Mouse (Mus musculus): Measurements from ENCODE around the gene Scgb1c1.

Gene Scgb1c1

GRCm38 (mm10) chr7:140844905-140845665, at the start of gene Scgb1c1:
Gene Scgb1c1 (plus strand): TSS chr7:140845547.
- peak; percentile 97 for DNase-seq

- peak; percentile 61 for DNase-seq
Observed at GRCm38 (mm10) chr7:140797619-140798018, 47.7 kb upstream of the Scgb1c1 start.

GRCm38 (mm10) chr7:140798212-140798611, 47.1 kb upstream of the Scgb1c1 start:
- DNase-seq: peak; percentile 76

GRCm38 (mm10) chr7:140802629-140803028, 42.7 kb upstream of the Scgb1c1 start:
- peak; percentile 61 for DNase-seq

- DNase-seq: no peak
Observed at GRCm38 (mm10) chr7:140805704-140806103, 39.6 kb upstream of the Scgb1c1 start.

- DNase-seq: no peak
Observed at GRCm38 (mm10) chr7:140810496-140810895, 34.9 kb upstream of the Scgb1c1 start.

- peak; percentile 55 for DNase-seq
Observed at GRCm38 (mm10) chr7:140811714-140812113, 33.6 kb upstream of the Scgb1c1 start.

- DNase-seq: no peak
Observed at GRCm38 (mm10) chr7:140812850-140813249, 32.5 kb upstream of the Scgb1c1 start.

GRCm38 (mm10) chr7:140820173-140820572, 25.2 kb upstream of the Scgb1c1 start:
- DNase-seq: peak; percentile 57

- peak; percentile 73 for DNase-seq
Observed at GRCm38 (mm10) chr7:140821305-140821652, 24.1 kb upstream of the Scgb1c1 start.

GRCm38 (mm10) chr7:140821653-140822329, 23.6 kb upstream of the Scgb1c1 start, which contains the start of gene Zfp941:
Gene Zfp941 (minus strand): TSS chr7:140822178.
- peak; percentile 90 for DNase-seq

- DNase-seq: peak; percentile 68
Observed at GRCm38 (mm10) chr7:140822731-140823130, 22.6 kb upstream of the Scgb1c1 start.

- DNase-seq: peak; percentile 93
Observed at GRCm38 (mm10) chr7:140828171-140828881, 17.0 kb upstream of the Scgb1c1 start.

- DNase-seq: peak; percentile 80
Observed at GRCm38 (mm10) chr7:140831447-140831846, 13.9 kb upstream of the Scgb1c1 start.

GRCm38 (mm10) chr7:140833341-140833740, 12.0 kb upstream of the Scgb1c1 start:
- DNase-seq: peak; percentile 63

GRCm38 (mm10) chr7:140834968-140835757, 10.2 kb upstream of the Scgb1c1 start, which contains the start of gene Urah:
Gene Urah (plus strand): TSS chr7:140835018.
- peak; percentile 88 for DNase-seq

GRCm38 (mm10) chr7:140835758-140836087, 9.6 kb upstream of the Scgb1c1 start:
- DNase-seq: peak; percentile 64

- DNase-seq: peak; percentile 79
Observed at GRCm38 (mm10) chr7:140836243-140837115, 8.9 kb upstream of the Scgb1c1 start.

- peak; percentile 83 for DNase-seq
Observed at GRCm38 (mm10) chr7:140839556-140839955, 5.8 kb upstream of the Scgb1c1 start.

- DNase-seq: peak; percentile 73
Observed at GRCm38 (mm10) chr7:140840750-140841735, 4.3 kb upstream of the Scgb1c1 start.
